ENCODE assay signal across 10 mouse cellular contexts in the genomic region with DNA sequence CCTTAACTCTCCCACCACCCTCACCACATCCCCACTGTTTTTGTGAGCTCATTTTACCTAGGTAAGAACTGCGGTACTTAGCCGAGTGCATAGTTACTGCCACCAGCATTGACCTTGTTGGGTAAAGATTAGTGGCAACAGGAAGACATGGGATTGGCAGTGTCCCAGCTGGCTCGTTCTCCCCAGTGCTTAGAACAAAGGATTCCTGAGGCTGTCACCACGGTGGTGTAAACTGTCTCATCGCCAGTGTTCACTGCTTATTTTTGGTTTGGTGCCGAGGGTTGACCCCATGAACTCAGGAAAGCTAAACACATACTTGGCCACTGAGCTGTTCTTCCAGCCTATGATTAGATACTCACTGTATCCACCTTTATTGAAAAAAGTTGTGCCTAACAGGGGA. TPM values are rescaled to one million over a fixed set of nuclear protein-coding genes. Genes with fewer than 3 reads are reported as not detected.
DNase-seq lines count a peak whose midpoint lies in the region; ATAC-seq and TF ChIP-seq lines count a peak whose summit lies in the region.
"Had no signal": no experiment of that assay in that cellular context is flagged by ENCODE, and none has a peak within 500 bp of the region (broad histone marks: within the 10 kb centered on the region; RNA-seq: fewer than 3 reads in every experiment).

No protein-coding gene starts in this region.

- H3K79me3 ChIP-seq in C2C12 (ENCODE audit: low read depth): no peaks in the 10 kb centered on the region

- TF ChIP-seq CTCF in gastrocnemius, adult 2 months (IDR thresholded peaks at IDR 0.05): no peak
- no peak for TF ChIP-seq CTCF in C2C12 (IDR thresholded peaks at IDR 0.05; ENCODE audit: control insufficient read depth, insufficient read depth, insufficient read length)
- TF ChIP-seq CTCF in intestine, postnatal 0 days (IDR thresholded peaks at IDR 0.05; ENCODE audit: low read depth): no peak

- peak; percentile 41; the same call in 1 of the 2 replicates for ATAC-seq in intestine, postnatal 0 days
- ATAC-seq in stomach, embryonic 16.5 days (ENCODE audit: insufficient read depth, low FRiP score): peak; percentile 56
- ATAC-seq in forebrain, embryonic 16.5 days: no peak

- 49% methylated on average over 6 of the region's 6 CpGs for WGBS in intestine, postnatal 0 days
- 36% methylated on average over 6 of the region's 6 CpGs for whole genome bisulfite sequencing in stomach, embryonic 16.5 days
- WGBS in forebrain, embryonic 16.5 days: 31% methylated on average over 6 of the region's 6 CpGs

- no peaks in the 10 kb centered on the region for H3K4me1 ChIP-seq in intestine, postnatal 0 days (replicated peaks; ENCODE audit: control insufficient read depth, insufficient read depth, low read length)
- H3K4me1 ChIP-seq in stomach, embryonic 16.5 days (ENCODE audit: control insufficient read depth, insufficient read depth, low read length): peaks cover 6% of the 10 kb centered on the region
- H3K4me1 ChIP-seq in forebrain, embryonic 16.5 days (replicated peaks; ENCODE audit: control insufficient read depth, insufficient read depth, low read length): peaks cover 18% of the 10 kb centered on the region
- H3K4me1 ChIP-seq: neural tube, embryonic 12.5 days had no signal

- H3K27ac ChIP-seq in gastrocnemius, adult 2 months: no peak overlapping the region
- H3K27ac ChIP-seq in intestine, postnatal 0 days (ENCODE audit: low read depth, low read length): no peak overlapping the region
- H3K27ac ChIP-seq in stomach, embryonic 16.5 days (ENCODE audit: low read length): no peak overlapping the region
- H3K27ac ChIP-seq in forebrain, embryonic 16.5 days (ENCODE audit: low read length): no peak overlapping the region
- H3K27ac ChIP-seq: neural tube, embryonic 12.5 days had no signal

- H3K36me3 ChIP-seq in C2C12 (ENCODE audit: control insufficient read depth, insufficient read depth): no peaks in the 10 kb centered on the region
- H3K36me3 ChIP-seq in intestine, postnatal 0 days (ENCODE audit: control insufficient read depth, insufficient read depth): no peaks in the 10 kb centered on the region
- H3K36me3 ChIP-seq in stomach, embryonic 16.5 days (ENCODE audit: control insufficient read depth, insufficient read depth, low read length): no peaks in the 10 kb centered on the region
- H3K36me3 ChIP-seq in forebrain, embryonic 16.5 days (ENCODE audit: control insufficient read depth, insufficient read depth): peaks cover 2% of the 10 kb centered on the region; the same call in 1 of the 2 replicates
- H3K36me3 ChIP-seq: neural tube, embryonic 12.5 days had no signal

- H3K9me3 ChIP-seq in intestine, postnatal 0 days (ENCODE audit: control insufficient read depth): no peaks in the 10 kb centered on the region
- H3K9me3 ChIP-seq in stomach, embryonic 16.5 days (replicated peaks; ENCODE audit: control insufficient read depth, low read length): no peaks in the 10 kb centered on the region
- H3K9me3 ChIP-seq in forebrain, embryonic 16.5 days (ENCODE audit: control insufficient read depth, low read length): no peaks in the 10 kb centered on the region
- H3K9me3 ChIP-seq: neural tube, embryonic 12.5 days had no signal

- H3ac ChIP-seq in C2C12 (ENCODE audit: control insufficient read depth, insufficient read length, low read depth): no peak overlapping the region

- DNase-seq in gastrocnemius, adult 2 months: peak; percentile 40
- DNase-seq in gastrocnemius, postnatal 10 days: no peak
- peak; percentile 66 to 72 for DNase-seq in cerebellum, postnatal 10 days
- no peak for DNase-seq in frontal cortex, adult 2 months (ENCODE audit: extremely low spot score in 1 of 2, low spot score in 1 of 2)

- H3K4me3 ChIP-seq in gastrocnemius, adult 2 months: no peak overlapping the region
- H3K4me3 ChIP-seq in C2C12 (ENCODE audit: insufficient read depth, poor library complexity, severe bottlenecking): no peak overlapping the region
- H3K4me3 ChIP-seq in intestine, postnatal 0 days (ENCODE audit: low read depth, low read length): no peak overlapping the region
- no peak overlapping the region for H3K4me3 ChIP-seq in stomach, embryonic 16.5 days (replicated peaks; ENCODE audit: low read length)
- no peak overlapping the region for H3K4me3 ChIP-seq in forebrain, embryonic 16.5 days (replicated peaks; ENCODE audit: low read length)
- H3K4me3 ChIP-seq: neural tube, embryonic 12.5 days had no signal

- no peaks in the 10 kb centered on the region for H3K27me3 ChIP-seq in C2C12 (ENCODE audit: control insufficient read depth, insufficient read depth, insufficient read length)
- no peaks in the 10 kb centered on the region for H3K27me3 ChIP-seq in intestine, postnatal 0 days (replicated peaks; ENCODE audit: control insufficient read depth, insufficient read depth, low read length)
- no peaks in the 10 kb centered on the region for H3K27me3 ChIP-seq in stomach, embryonic 16.5 days (ENCODE audit: control insufficient read depth, insufficient read depth, low read length)
- no peaks in the 10 kb centered on the region for H3K27me3 ChIP-seq in forebrain, embryonic 16.5 days (replicated peaks; ENCODE audit: control insufficient read depth, insufficient read depth, low read length)
- H3K27me3 ChIP-seq: CH12.LX; neural tube, embryonic 12.5 days had no signal

- intact Hi-C loops in gastrocnemius, adult 2 months (cut with DNase I): loop anchor here (5.0 kb wide), 1 partner anchor 139 kb away; no protein-coding TSS in a partner anchor

- H3K79me2 ChIP-seq in C2C12 (ENCODE audit: control insufficient read depth, insufficient read depth): no peaks in the 10 kb centered on the region

- H3K9ac ChIP-seq in intestine, postnatal 0 days (ENCODE audit: low read depth, low read length): no peak overlapping the region
- H3K9ac ChIP-seq in stomach, embryonic 16.5 days (ENCODE audit: low read length): no peak overlapping the region
- no peak overlapping the region for H3K9ac ChIP-seq in forebrain, embryonic 16.5 days (replicated peaks; ENCODE audit: low read depth, low read length)
- H3K9ac ChIP-seq: neural tube, embryonic 12.5 days had no signal

- H3K4me2 ChIP-seq in intestine, postnatal 0 days (replicated peaks; ENCODE audit: low read depth): no peak overlapping the region
- H3K4me2 ChIP-seq in stomach, embryonic 16.5 days (ENCODE audit: low read depth, low read length): no peak overlapping the region
- no peak overlapping the region for H3K4me2 ChIP-seq in forebrain, embryonic 16.5 days (ENCODE audit: low read length)
- H3K4me2 ChIP-seq: neural tube, embryonic 12.5 days had no signal

TF ChIP-seq in C2C12, 6 proteins besides CTCF, POLR2A, EP300 and RAD21:
- TF ChIP-seq MYOG (IDR thresholded peaks at IDR 0.05; ENCODE audit: control insufficient read depth, extremely low read depth, insufficient read length) (no peak), FOSL1 (IDR thresholded peaks at IDR 0.05; ENCODE audit: insufficient read depth, low read length, poor library complexity, severe bottlenecking) (peak; percentile 12)

RNA-seq across cellular contexts. Expression of gene Arl5a, which starts 13.3 kb away (rescaled TPM):
- 10 to 100 TPM; 29.9 to 38.6 TPM for total RNA-seq in gastrocnemius, adult 2 months (2021)
- total RNA-seq in gastrocnemius, postnatal 10 days (2021): 10 to 100 TPM; 36.5 to 39.7 TPM
- polyA plus RNA-seq in C2C12 (2012; fragmentation: generic; extraction: Trizol): 8.8 TPM
- polyA plus RNA-seq in intestine, postnatal 0 days (2015; fragmentation: Nextera tagmentation; extraction: Ambion mirVana): 27.4 and 31.1 TPM in 2 replicates
- polyA plus RNA-seq in stomach, embryonic 16.5 days (2015; fragmentation: Nextera tagmentation; extraction: Ambion mirVana): 20.8 and 25.1 TPM in 2 replicates
- polyA plus RNA-seq in frontal cortex, adult 2 months (2012; rRNA removed): 45.1 and 46.0 TPM in 2 replicates
- polyA plus RNA-seq in forebrain, embryonic 16.5 days (2015; fragmentation: Nextera tagmentation; extraction: Ambion mirVana): 50.6 and 56.9 TPM in 2 replicates

RNA-seq across cellular contexts. Expression of gene Neb, which starts 59.7 kb away (rescaled TPM):
- 1,000 to 10,000 TPM; 5,559 to 6,662 TPM for total RNA-seq in gastrocnemius, adult 2 months (2021)
- 1,000 to 10,000 TPM; 3,675 to 3,755 TPM for total RNA-seq in gastrocnemius, postnatal 10 days (2021)
- polyA plus RNA-seq in C2C12 (2012; fragmentation: generic; extraction: Trizol): 0.14 TPM
- polyA plus RNA-seq in intestine, postnatal 0 days (2015; fragmentation: Nextera tagmentation; extraction: Ambion mirVana): 0.10 and 0.17 TPM in 2 replicates
- polyA plus RNA-seq in stomach, embryonic 16.5 days (2015; fragmentation: Nextera tagmentation; extraction: Ambion mirVana): 1.9 and 58.5 TPM in 2 replicates
- 3.1 and 4.1 TPM in 2 replicates for polyA plus RNA-seq in frontal cortex, adult 2 months (2012; rRNA removed)
- 6.4 and 10.5 TPM in 2 replicates for polyA plus RNA-seq in forebrain, embryonic 16.5 days (2015; fragmentation: Nextera tagmentation; extraction: Ambion mirVana)

Comparison
In these comparisons a context has a peak if more than half of its experiments do, and no peak if none do; other contexts are left out.
1. DNase-seq: peak in gastrocnemius, adult 2 months (single experiment) and cerebellum, postnatal 10 days (2 of 2); none in gastrocnemius, postnatal 10 days (single experiment) and frontal cortex, adult 2 months (0 of 2).